19 mouse cellular contexts compared by ENCODE assay signal in the genomic region with DNA sequence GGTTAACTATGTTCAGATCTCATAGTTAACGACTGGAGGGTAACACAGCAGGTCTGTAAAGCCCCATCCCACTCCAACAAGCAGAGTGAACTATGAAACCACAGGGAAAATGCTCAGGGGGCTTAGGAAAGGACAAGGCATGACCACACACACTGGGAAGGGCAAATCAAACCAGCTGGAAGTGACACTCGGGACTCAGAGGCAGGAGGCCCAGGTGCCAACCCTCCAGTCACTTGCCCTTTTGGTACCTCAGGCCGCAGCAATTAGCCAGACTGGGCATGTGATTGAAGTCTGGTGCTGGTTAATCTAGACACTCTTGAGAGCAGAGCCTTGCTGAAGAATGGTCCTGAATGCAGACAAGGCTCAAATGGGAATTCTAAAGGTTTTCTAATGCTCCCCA. TPM values are rescaled to one million over a fixed set of nuclear protein-coding genes. Genes with fewer than 3 reads are reported as not detected.
A peak's percentile ranks its signal among the peaks of the same experiment; 100 is the strongest.
DNase-seq lines count a peak whose midpoint lies in the region; ATAC-seq and TF ChIP-seq lines count a peak whose summit lies in the region.
"Had no signal": no experiment of that assay in that cellular context is flagged by ENCODE, and none has a peak within 500 bp of the region (broad histone marks: within the 10 kb centered on the region; RNA-seq: fewer than 3 reads in every experiment).

No protein-coding gene starts in this region.

- H3K27ac ChIP-seq in heart, adult 2 months, result peak overlapping the region; percentile 23; the same call in 1 of the 2 replicates
- peak overlapping the region; percentile 85 for H3K27ac ChIP-seq in lung, embryonic 14.5 days (ENCODE audit: low read depth)
- peak overlapping the region; percentile 31; the same call in 1 of the 2 replicates for H3K27ac ChIP-seq in embryonic facial prominence, embryonic 10.5 days (replicated peaks)
- H3K27ac ChIP-seq: hindbrain, embryonic 13.5 days; kidney, postnatal 0 days; liver, embryonic 13.5 days; midbrain, embryonic 13.5 days had no signal

- intact Hi-C loops in heart, adult 2 months (cut with DNase I), result no loop called here

- H3K79me2 ChIP-seq in heart, adult 2 months (replicated peaks; ENCODE audit: control insufficient read depth, insufficient read depth, low read length), result no peaks in the 10 kb centered on the region

- H3K36me3 ChIP-seq in heart, adult 2 months (ENCODE audit: control insufficient read depth, insufficient read depth, low read length), result no peaks in the 10 kb centered on the region
- H3K36me3 ChIP-seq in lung, embryonic 14.5 days (ENCODE audit: insufficient read depth), result no peaks in the 10 kb centered on the region
- H3K36me3 ChIP-seq in embryonic facial prominence, embryonic 10.5 days (replicated peaks), result no peaks in the 10 kb centered on the region
- H3K36me3 ChIP-seq: hindbrain, embryonic 13.5 days; liver, embryonic 13.5 days; midbrain, embryonic 13.5 days had no signal

- TF ChIP-seq POLR2A in heart, adult 2 months (IDR thresholded peaks at IDR 0.05; ENCODE audit: insufficient read depth, low read depth, low read length), result no peak

- H3K27me3 ChIP-seq in heart, adult 2 months (ENCODE audit: control insufficient read depth, insufficient read depth, low read length), result no peaks in the 10 kb centered on the region
- H3K27me3 ChIP-seq in lung, embryonic 14.5 days (ENCODE audit: insufficient read depth, low read length), result no peaks in the 10 kb centered on the region
- no peaks in the 10 kb centered on the region for H3K27me3 ChIP-seq in embryonic facial prominence, embryonic 10.5 days (replicated peaks; ENCODE audit: low read depth, poor library complexity, severe bottlenecking)
- H3K27me3 ChIP-seq: hindbrain, embryonic 13.5 days; liver, embryonic 13.5 days; midbrain, embryonic 13.5 days had no signal

- H3K4me2 ChIP-seq in lung, embryonic 14.5 days, result no peak overlapping the region
- H3K4me2 ChIP-seq: hindbrain, embryonic 13.5 days; liver, embryonic 13.5 days; midbrain, embryonic 13.5 days had no signal

- peaks cover 19% of the 10 kb centered on the region for H3K4me1 ChIP-seq in heart, adult 2 months (ENCODE audit: control insufficient read depth, insufficient read depth, low read length)
- peaks cover 16% of the 10 kb centered on the region for H3K4me1 ChIP-seq in lung, embryonic 14.5 days (ENCODE audit: insufficient read depth)
- H3K4me1 ChIP-seq in embryonic facial prominence, embryonic 10.5 days, result peaks cover 37% of the 10 kb centered on the region

- H3K9ac ChIP-seq in heart, adult 2 months (ENCODE audit: low read depth, low read length), result no peak overlapping the region
- no peak overlapping the region for H3K9ac ChIP-seq in lung, embryonic 14.5 days
- H3K9ac ChIP-seq: hindbrain, embryonic 13.5 days; liver, embryonic 13.5 days; midbrain, embryonic 13.5 days had no signal

- H3K4me3 ChIP-seq in heart, adult 2 months, result no peak overlapping the region
- no peak overlapping the region for H3K4me3 ChIP-seq in lung, embryonic 14.5 days (ENCODE audit: low read depth, low read length)
- H3K4me3 ChIP-seq in embryonic facial prominence, embryonic 10.5 days, result no peak overlapping the region
- H3K4me3 ChIP-seq: hindbrain, embryonic 13.5 days; liver, embryonic 13.5 days; megakaryocyte, embryonic 14.5 days; midbrain, embryonic 13.5 days had no signal

- WGBS in heart, adult 2 months, result 45% methylated on average over 3 of the region's 3 CpGs
- 36% methylated on average over 3 of the region's 3 CpGs for WGBS in lung, embryonic 14.5 days
- WGBS in embryonic facial prominence, embryonic 10.5 days, result 28% methylated on average over 3 of the region's 3 CpGs

- ATAC-seq in lung, embryonic 14.5 days (ENCODE audit: insufficient read depth), result no peak
- ATAC-seq: midbrain, embryonic 13.5 days had no signal

- TF ChIP-seq EP300 in heart, adult 2 months (IDR thresholded peaks at IDR 0.05; ENCODE audit: insufficient read depth, low read depth, low read length), result 0 out of 2 replicates have a peak, but pooled peaks have one; percentile 19

- peak in 1 of 2 experiments; percentile 37 for DNase-seq in heart, adult 2 months
- DNase-seq in heart, postnatal 4 days, result no peak
- peak; percentile 65 for DNase-seq in kidney, adult 11 months
- no peak for DNase-seq in kidney, postnatal 10 days
- DNase-seq in lung, embryonic 14.5 days, result no peak
- no peak for DNase-seq in lung, adult 18-20 months
- no peak for DNase-seq in embryonic facial prominence, embryonic 10.5 days (ENCODE audit: low spot score)
- DNase-seq in gastrocnemius, adult 18-20 months (ENCODE audit: low spot score), result no peak
- DNase-seq: adrenal gland, postnatal 36 days; cerebellum, adult 11-12 months; gastrocnemius, postnatal 36 days; liver, embryonic 13.5 days; lung, postnatal 10 days; thymus, adult 18-20 months; thymus, postnatal 36 days had no signal

- TF ChIP-seq CTCF in heart, adult 2 months (IDR thresholded peaks at IDR 0.05), result no peak
- TF ChIP-seq CTCF in lung, embryonic 14.5 days (IDR thresholded peaks at IDR 0.05; ENCODE audit: low read depth), result no peak

- no peaks in the 10 kb centered on the region for H3K9me3 ChIP-seq in lung, embryonic 14.5 days (ENCODE audit: low read depth, low read length)
- no peaks in the 10 kb centered on the region for H3K9me3 ChIP-seq in embryonic facial prominence, embryonic 10.5 days
- H3K9me3 ChIP-seq: hindbrain, embryonic 13.5 days; liver, embryonic 13.5 days; midbrain, embryonic 13.5 days had no signal

RNA-seq across cellular contexts. Expression of gene Ppp2r5a, which starts 33.6 kb away (rescaled TPM):
- total RNA-seq in heart, adult 2 months (2021), result 100 to 1,000 TPM; 105 to 110 TPM
- 53.7 and 79.2 TPM in 2 replicates for polyA plus RNA-seq in heart, adult 2 months (2012; rRNA removed)
- 10 to 100 TPM; 90.7 to 95.0 TPM for total RNA-seq in heart, postnatal 4 days (2021)
- polyA plus RNA-seq in lung, embryonic 14.5 days (2014; fragmentation: Nextera tagmentation; extraction: Ambion mirVana), result 40.8 and 42.7 TPM in 2 replicates
- polyA plus RNA-seq in embryonic facial prominence, embryonic 10.5 days (2016; fragmentation: Nextera tagmentation; extraction: Ambion mirVana), result 10.5 and 12.1 TPM in 2 replicates
- total RNA-seq in gastrocnemius, adult 18-20 months (2021), result 10 to 100 TPM; 66.2 to 76.8 TPM

Comparison
In these comparisons a context has a peak if more than half of its experiments do, and no peak if none do; other contexts are left out.
1. H3K27ac ChIP-seq: peak in every context shown above with its lines; median percentile 85 in lung, embryonic 14.5 days; 31 in embryonic facial prominence, embryonic 10.5 days; 23 in heart, adult 2 months.